Mouse (Mus musculus) MEL (cell line): ENCODE measurements at regions not wholly inside any gene's neighbourhood (a gene's known extent, or its start where the extent isn't known, plus 50 kb on each side); places are given as distances from the start of the nearest gene placed in this dataset.

Experiments
- DNase-seq: peaks from one replicate; pipeline ENCODE4 v3.0.0; 2011; ENCODE audit warnings: low read depth, low spot score
- H3K27ac ChIP-seq: 2 replicates; pipeline ENCODE4 v1.5.1; 2012; ENCODE audit warnings: low read depth, mild to moderate bottlenecking, control low read depth, low read length, moderate library complexity; ENCODE audit not compliant: control insufficient read depth
- H3K27me3 ChIP-seq, 2 experiments: fragments of 150-350 bp in 1 of 2; sonication (generic) in 1 of 2; 2 replicates each; pipeline ENCODE4 v1.6.1; 2012; ENCODE audit warnings: low read length in 2 of 2, mild to moderate bottlenecking in 2 of 2, improper control_type of control experiment in 1 of 2, moderate library complexity in 1 of 2; ENCODE audit not compliant: insufficient read depth in 2 of 2, control insufficient read depth in 1 of 2
- H3K36me3 ChIP-seq, 2 experiments: 2 replicates each; pipeline ENCODE4 v1.6.1; 2012 to 2014; ENCODE audit warnings: low read length in 2 of 2, improper control_type of control experiment in 1 of 2, inconsistent platforms in 1 of 2, mild to moderate bottlenecking in 1 of 2; ENCODE audit not compliant: insufficient read depth in 2 of 2, control insufficient read depth in 1 of 2
- H3K4me1 ChIP-seq, 2 experiments: fragments of 150-350 bp in 1 of 2; sonication (generic) in 1 of 2; 2 replicates each; pipeline ENCODE4 v1.6.1; 2012; ENCODE audit warnings: low read length in 2 of 2, improper control_type of control experiment in 1 of 2, mild to moderate bottlenecking in 1 of 2; ENCODE audit not compliant: insufficient read depth in 2 of 2, control insufficient read depth in 1 of 2
- H3K4me3 ChIP-seq, 2 experiments: fragments of 150-350 bp in 1 of 2; sonication (generic) in 1 of 2; 2 replicates each; pipeline ENCODE4 v1.5.1; 2012; ENCODE audit warnings: low read depth in 2 of 2, low read length in 2 of 2, mild to moderate bottlenecking in 2 of 2, moderate library complexity in 2 of 2, control low read depth in 1 of 2, improper control_type of control experiment in 1 of 2; ENCODE audit not compliant: control insufficient read depth in 1 of 2, insufficient read depth in 1 of 2
- H3K79me2 ChIP-seq: 2 replicates; pipeline ENCODE4 v1.6.1; 2012; ENCODE audit warnings: mild to moderate bottlenecking, low read length, moderate library complexity; ENCODE audit not compliant: control insufficient read depth, poor library complexity, insufficient read depth
- H3K9ac ChIP-seq: 2 replicates; pipeline ENCODE4 v1.6.1; 2012; ENCODE audit warnings: low read depth, mild to moderate bottlenecking, control low read depth, low read length, moderate library complexity; ENCODE audit not compliant: control insufficient read depth, poor library complexity, severe bottlenecking
- H3K9me3 ChIP-seq: fragments of 150-350 bp; sonication (generic); replicated peaks from 2 replicates; pipeline ENCODE4 v1.6.1; 2012; ENCODE audit warnings: mild to moderate bottlenecking, low read length, improper control_type of control experiment, moderate library complexity; ENCODE audit not compliant: insufficient read depth
- BHLHE40 ChIP-seq: IDR thresholded peaks from 2 replicates; pipeline ENCODE4 v1.6.1; 2012; ENCODE audit warnings: low read depth, mild to moderate bottlenecking, inconsistent platforms, low read length, improper control_type of control experiment, borderline replicate concordance
- CHD1 ChIP-seq: IDR thresholded peaks from 2 replicates; pipeline ENCODE4 v1.6.1; 2012; ENCODE audit warnings: low read depth, mild to moderate bottlenecking, inconsistent platforms, low read length, improper control_type of control experiment
- CHD2 ChIP-seq: IDR thresholded peaks from 2 replicates; pipeline ENCODE4 v1.6.1; 2011; ENCODE audit warnings: low read length, improper control_type of control experiment
- CTCF ChIP-seq, 3 experiments: IDR thresholded peaks in 2 of 3; conservative IDR thresholded peaks in 1 of 3; 2 replicates each; pipeline ENCODE4 v1.5.1; 2011 to 2012; ENCODE audit warnings: low read length in 3 of 3, low read depth in 2 of 3, mild to moderate bottlenecking in 2 of 3, improper control_type of control experiment in 1 of 3, inconsistent platforms in 1 of 3, mixed read lengths in 1 of 3, moderate library complexity in 1 of 3; ENCODE audit not compliant: control insufficient read depth in 1 of 3, insufficient read depth in 1 of 3, poor library complexity in 1 of 3, severe bottlenecking in 1 of 3
- ELF1 ChIP-seq: IDR thresholded peaks from 2 replicates; pipeline ENCODE4 v1.6.1; 2014; ENCODE audit warnings: low read depth, mild to moderate bottlenecking, inconsistent platforms, low read length, improper control_type of control experiment, moderate library complexity
- GATA1 ChIP-seq: IDR thresholded peaks from 2 replicates; pipeline ENCODE4 v1.6.1; 2011; ENCODE audit warnings: low read depth, low read length, improper control_type of control experiment
- HCFC1 ChIP-seq: IDR thresholded peaks from 2 replicates; pipeline ENCODE4 v1.6.1; 2012; ENCODE audit warnings: low read depth, mild to moderate bottlenecking, inconsistent platforms, low read length, improper control_type of control experiment, moderate library complexity
- KAT2A ChIP-seq: conservative IDR thresholded peaks from 2 replicates; pipeline ENCODE4 v1.6.1; 2012; ENCODE audit warnings: low read depth, low read length, improper control_type of control experiment, inconsistent platforms
- MAFK ChIP-seq: IDR thresholded peaks from 2 replicates; pipeline ENCODE4 v1.6.1; 2011; ENCODE audit warnings: low read depth, mild to moderate bottlenecking, low read length, improper control_type of control experiment, borderline replicate concordance
- MAX ChIP-seq: IDR thresholded peaks from 2 replicates; pipeline ENCODE4 v1.6.1; 2011; ENCODE audit warnings: low read length, improper control_type of control experiment
- MEF2A ChIP-seq: IDR thresholded peaks from 2 replicates; pipeline ENCODE4 v1.6.1; 2014; ENCODE audit warnings: low read depth, mild to moderate bottlenecking, inconsistent platforms, low read length, improper control_type of control experiment; ENCODE audit not compliant: poor library complexity, insufficient replicate concordance, severe bottlenecking; ENCODE audit errors: extremely low read depth
- MXI1 ChIP-seq: IDR thresholded peaks from 2 replicates; pipeline ENCODE4 v1.6.1; 2011; ENCODE audit warnings: mild to moderate bottlenecking, low read depth, low read length, improper control_type of control experiment
- MYB ChIP-seq: IDR thresholded peaks from 2 replicates; pipeline ENCODE4 v1.6.1; 2011; ENCODE audit warnings: mild to moderate bottlenecking, low read depth, low read length, improper control_type of control experiment
- MYC ChIP-seq: IDR thresholded peaks from 2 replicates; pipeline ENCODE4 v1.6.1; 2011; ENCODE audit warnings: low read depth, mild to moderate bottlenecking, low read length, improper control_type of control experiment, moderate library complexity
- POLR2A ChIP-seq, 2 experiments: IDR thresholded peaks; 2 replicates each; pipeline ENCODE4 v1.6.1; 2011 to 2012; ENCODE audit warnings: low read length in 2 of 2, mild to moderate bottlenecking in 2 of 2, control low read depth in 1 of 2, improper control_type of control experiment in 1 of 2, low read depth in 1 of 2, moderate library complexity in 1 of 2; ENCODE audit not compliant: control insufficient read depth in 1 of 2, insufficient read depth in 1 of 2, poor library complexity in 1 of 2
- POLR2AphosphoS2 ChIP-seq: IDR thresholded peaks from 2 replicates; pipeline ENCODE4 v1.6.1; 2011; ENCODE audit warnings: low read length, improper control_type of control experiment
- RCOR1 ChIP-seq: IDR thresholded peaks from 2 replicates; pipeline ENCODE4 v1.6.1; 2012; ENCODE audit warnings: low read depth, mild to moderate bottlenecking, inconsistent platforms, low read length, improper control_type of control experiment
- SIN3A ChIP-seq: IDR thresholded peaks from 2 replicates; pipeline ENCODE4 v1.6.1; 2012; ENCODE audit warnings: low read length, improper control_type of control experiment, inconsistent platforms
- SMC3 ChIP-seq: IDR thresholded peaks from 2 replicates; pipeline ENCODE4 v1.6.1; 2011; ENCODE audit warnings: low read depth, low read length, improper control_type of control experiment
- TAL1 ChIP-seq: IDR thresholded peaks from 2 replicates; pipeline ENCODE4 v1.6.1; 2012; ENCODE audit warnings: mild to moderate bottlenecking, inconsistent platforms, low read length, moderate library complexity, mixed read lengths
- UBTF ChIP-seq: IDR thresholded peaks from 2 replicates; pipeline ENCODE4 v1.6.1; 2012; ENCODE audit warnings: low read depth, mild to moderate bottlenecking, inconsistent platforms, low read length, improper control_type of control experiment, moderate library complexity, borderline replicate concordance; ENCODE audit not compliant: insufficient read depth
- USF1 ChIP-seq: IDR thresholded peaks from 2 replicates; pipeline ENCODE4 v1.6.1; 2014; ENCODE audit warnings: low read depth, mild to moderate bottlenecking, inconsistent platforms, low read length, improper control_type of control experiment, moderate library complexity
- USF2 ChIP-seq, 2 experiments: IDR thresholded peaks; 2 replicates each; pipeline ENCODE4 v1.6.1; 2011 to 2012; ENCODE audit warnings: improper control_type of control experiment in 2 of 2, low read length in 2 of 2, borderline replicate concordance in 1 of 2, inconsistent platforms in 1 of 2, low read depth in 1 of 2, mild to moderate bottlenecking in 1 of 2; ENCODE audit not compliant: insufficient read depth in 1 of 2
- ZC3H11A ChIP-seq: IDR thresholded peaks from 2 replicates; pipeline ENCODE4 v1.6.1; 2012; ENCODE audit warnings: low read depth, mild to moderate bottlenecking, inconsistent platforms, low read length, improper control_type of control experiment
- ZNF384 ChIP-seq: IDR thresholded peaks from 2 replicates; pipeline ENCODE4 v1.6.1; 2012; ENCODE audit warnings: low read depth, mild to moderate bottlenecking, inconsistent platforms, low read length, improper control_type of control experiment

- H3K27me3 ChIP-seq, result no peaks in the 10 kb centered on the region
- no peak for TF ChIP-seq UBTF
- TF ChIP-seq ZNF384, result no peak
- no peak for TF ChIP-seq SMC3
- no peak for TF ChIP-seq RCOR1
- TF ChIP-seq CTCF (IDR thresholded peaks at IDR 0.05 in 2 of 3, conservative IDR thresholded peaks at IDR 0.05 in 1 of 3; ENCODE audit: control insufficient read depth in 1 of 3, insufficient read depth in 1 of 3, low read depth in 2 of 3, low read length in 3 of 3, poor library complexity in 1 of 3, severe bottlenecking in 1 of 3), result no peak
- no peak for TF ChIP-seq HCFC1
- no peak for TF ChIP-seq USF1
- TF ChIP-seq MYB, result no peak
- no peak for TF ChIP-seq POLR2AphosphoS2
- no peak for TF ChIP-seq KAT2A
- no peak for TF ChIP-seq CHD2
- no peak for TF ChIP-seq GATA1
- TF ChIP-seq MAX, result no peak
- no peak for TF ChIP-seq MAFK
- no peak for TF ChIP-seq POLR2A (IDR thresholded peaks at IDR 0.05; ENCODE audit: control insufficient read depth in 1 of 2, insufficient read depth in 1 of 2, low read depth in 1 of 2, low read length in 2 of 2, poor library complexity in 1 of 2)
- no peak for TF ChIP-seq BHLHE40
- no peak for TF ChIP-seq ZC3H11A
- TF ChIP-seq TAL1, result no peak
- TF ChIP-seq MYC, result no peak
- TF ChIP-seq MEF2A, result no peak
- H3K36me3 ChIP-seq, result no peaks in the 10 kb centered on the region
- DNase-seq, result no peak
- no peak overlapping the region for H3K9ac ChIP-seq
- H3K4me1 ChIP-seq, result no peaks in the 10 kb centered on the region
- no peak overlapping the region for H3K27ac ChIP-seq
- no peaks in the 10 kb centered on the region for H3K79me2 ChIP-seq
- no peaks in the 10 kb centered on the region for H3K9me3 ChIP-seq
- no peak overlapping the region for H3K4me3 ChIP-seq
Observed at GRCm38 (mm10) chr13:47355169-47355568, 232.7 kb downstream of the Rnf144b start.

- no peaks in the 10 kb centered on the region for H3K4me1 ChIP-seq
- H3K79me2 ChIP-seq, result no peaks in the 10 kb centered on the region
- no peak overlapping the region for H3K27ac ChIP-seq
- no peaks in the 10 kb centered on the region for H3K27me3 ChIP-seq
- H3K9me3 ChIP-seq, result no peaks in the 10 kb centered on the region
- DNase-seq, result no peak
- no peak overlapping the region for H3K4me3 ChIP-seq
- no peaks in the 10 kb centered on the region for H3K36me3 ChIP-seq
- TF ChIP-seq USF2 (IDR thresholded peaks at IDR 0.05; ENCODE audit: borderline replicate concordance in 1 of 2, insufficient read depth in 1 of 2, low read depth in 1 of 2, low read length in 2 of 2), result no peak
- TF ChIP-seq MXI1, result no peak
- no peak for TF ChIP-seq ELF1
- TF ChIP-seq POLR2AphosphoS2, result no peak
- no peak for TF ChIP-seq CHD1
- no peak for TF ChIP-seq SMC3
- TF ChIP-seq SIN3A, result no peak
- TF ChIP-seq, all 39 proteins: peak for 0
- no peak overlapping the region for H3K9ac ChIP-seq
Observed at GRCm38 (mm10) chr13:47358986-47359385, 236.5 kb downstream of the Rnf144b start.
